Mouse (Mus musculus): ENCODE data around the gene Kansl1.

DNA sequence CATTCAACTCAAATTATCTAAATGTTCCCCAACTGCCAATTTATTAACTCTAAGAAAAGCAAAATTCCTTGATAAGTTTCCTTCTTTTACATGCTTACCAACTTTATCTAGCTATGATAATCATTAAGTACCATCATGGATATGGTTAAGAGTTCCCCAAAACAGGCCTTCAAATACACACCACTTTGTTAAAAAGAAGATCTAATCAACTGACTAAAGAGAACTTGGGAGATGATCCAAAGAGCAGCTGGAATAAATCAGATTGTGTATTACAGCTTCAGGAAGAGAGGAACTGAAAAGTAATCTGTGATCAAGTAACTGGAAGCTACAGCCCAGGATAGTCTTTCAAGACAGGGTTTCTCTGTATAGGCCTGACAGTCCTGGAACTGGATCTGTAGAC, 36.4 kb downstream of the Kansl1 start:
- no peak for TF ChIP-seq EP300 (optimal IDR thresholded peaks at IDR 0.05)
- TF ChIP-seq CTCF (IDR thresholded peaks at IDR 0.05; ENCODE audit: low read depth), result no peak
